Mouse (Mus musculus): ENCODE results near the gene Gm17581. TPM values are rescaled to one million over a fixed set of nuclear protein-coding genes. Genes with fewer than 3 reads are reported as not detected.
A peak's percentile ranks its signal among the peaks of the same experiment; 100 is the strongest.
"Not testable (repeated sequence)": the region's sequence is repeated elsewhere in the genome, so short reads cannot be mapped to it uniquely, and the experiment has no call there.

Gene Gm17581
- polyA plus RNA-seq (2015; fragmentation: Nextera tagmentation; extraction: Ambion mirVana): not detected in 2 replicates

DNA sequence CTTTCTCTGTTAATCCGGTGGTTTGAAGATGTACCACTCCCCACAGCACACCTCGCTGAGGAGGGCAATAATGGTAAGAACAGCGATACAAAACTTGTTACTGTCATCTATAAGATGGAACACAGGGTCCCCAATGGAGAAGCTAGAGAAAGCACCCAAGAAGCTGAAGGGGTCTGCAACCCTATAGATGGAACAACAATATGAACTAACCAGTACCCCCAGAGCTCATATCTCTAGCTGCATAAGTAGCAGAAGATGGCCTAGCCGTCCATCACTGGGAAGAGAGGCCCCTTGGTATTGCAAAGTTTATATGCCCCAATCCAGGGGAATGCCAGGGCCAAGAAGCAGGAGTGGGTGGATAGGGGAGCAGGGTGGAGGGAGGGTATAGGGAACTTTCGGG is at the start of gene Gm17581:
Gene Gm17581 (minus strand): TSS at position 101 of the 400 bp plus-strand sequence.
- not testable (repeated sequence) for H3K4me3 ChIP-seq (replicated peaks); H3K4me1 ChIP-seq (replicated peaks); H3K27ac ChIP-seq; H3K9ac ChIP-seq; H3K36me3 ChIP-seq; H3K9me3 ChIP-seq; H3K27me3 ChIP-seq (replicated peaks); ATAC-seq; H3K4me2 ChIP-seq (replicated peaks)
- 86% methylated on average over 5 of the region's 5 CpGs for WGBS

DNA sequence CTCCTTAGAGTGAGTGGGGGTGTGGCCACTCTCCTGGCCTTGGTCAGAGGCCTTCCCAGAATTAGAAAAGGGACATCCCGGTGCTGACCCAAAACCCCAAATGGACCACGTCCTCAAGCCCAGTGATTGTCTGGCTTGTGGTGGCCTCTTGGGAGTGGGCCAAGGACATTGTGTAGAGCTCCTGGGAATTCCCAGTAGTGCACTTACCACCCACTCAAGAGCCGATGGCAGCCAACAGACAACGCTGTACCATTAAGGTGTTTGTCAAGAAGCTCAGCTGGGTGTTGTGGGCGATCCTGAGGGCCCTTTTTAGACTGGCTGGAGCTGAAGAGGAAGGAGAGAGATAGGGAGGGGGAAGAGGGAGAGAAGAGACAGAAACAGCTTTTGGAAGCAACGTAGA is 48.9 kb upstream of the Gm17581 start:
- Histone ChIP-seq H3K36me3 (no peaks in the 10 kb centered on the region), H3K27ac (no peak overlapping the region), H3K27me3 (replicated peaks) (no peaks in the 10 kb centered on the region; the same call in 1 of the 2 replicates), H3K4me1 (replicated peaks) (no peaks in the 10 kb centered on the region), H3K4me2 (replicated peaks) (no peak overlapping the region), H3K9me3 (no peaks in the 10 kb centered on the region), H3K4me3 (replicated peaks) (no peak overlapping the region), H3K9ac (no peak overlapping the region)
- ATAC-seq: no peak
- WGBS: 77% methylated on average over 6 of the region's 6 CpGs

DNA sequence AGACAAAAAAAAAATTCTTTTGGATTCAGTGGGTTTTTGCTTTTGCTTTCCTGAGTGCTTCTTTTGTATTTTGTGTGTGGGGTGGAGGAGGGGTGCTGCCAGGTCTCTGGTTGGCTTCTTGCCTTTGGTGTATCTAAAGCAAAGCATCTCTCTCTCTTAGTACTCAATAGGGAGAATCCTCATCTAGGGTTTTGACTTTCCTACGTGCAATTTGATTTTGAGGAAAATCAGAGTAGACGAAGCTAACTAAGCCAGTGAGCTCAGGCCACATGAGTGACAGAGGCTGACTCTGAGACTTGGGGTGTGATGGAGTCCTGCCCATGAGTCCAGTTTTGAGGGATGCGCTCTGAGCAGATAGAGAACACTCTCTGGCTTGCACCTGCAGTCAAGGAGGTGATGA is 43.8 kb upstream of the Gm17581 start:
- Histone ChIP-seq H3K4me3 (replicated peaks) (no peak overlapping the region), H3K9ac (no peak overlapping the region), H3K27me3 (replicated peaks) (peaks cover 23% of the 10 kb centered on the region), H3K27ac (no peak overlapping the region), H3K4me1 (replicated peaks) (peaks cover 5% of the 10 kb centered on the region), H3K36me3 (no peaks in the 10 kb centered on the region), H3K9me3 (no peaks in the 10 kb centered on the region), H3K4me2 (replicated peaks) (no peak overlapping the region)
- 79% methylated on average over 3 of the region's 3 CpGs for WGBS
- no peak for ATAC-seq

DNA sequence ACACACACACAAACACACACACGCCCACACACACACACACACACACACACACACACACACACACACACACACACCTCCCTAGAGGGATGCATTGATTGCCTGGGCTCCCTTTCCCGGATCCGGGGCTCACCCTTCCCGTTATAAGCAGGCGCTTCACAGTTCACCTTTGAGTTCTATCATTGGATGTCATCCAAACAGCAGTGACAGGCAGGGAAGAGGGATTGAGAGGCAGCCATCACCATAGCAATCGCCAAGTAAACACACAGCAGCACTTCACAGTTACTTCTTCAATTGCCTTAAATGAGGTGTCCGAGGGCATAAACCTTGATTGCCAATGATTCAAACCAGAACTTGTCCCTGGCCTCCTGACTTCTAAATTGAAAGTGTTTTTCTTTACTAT is 43.4 kb upstream of the Gm17581 start:
- Histone ChIP-seq H3K9me3 (no peaks in the 10 kb centered on the region), H3K27me3 (replicated peaks) (peaks cover 27% of the 10 kb centered on the region), H3K4me3 (replicated peaks) (no peak overlapping the region), H3K4me1 (replicated peaks) (peaks cover 5% of the 10 kb centered on the region), H3K4me2 (replicated peaks) (no peak overlapping the region), H3K9ac (no peak overlapping the region), H3K36me3 (no peaks in the 10 kb centered on the region), H3K27ac (no peak overlapping the region)
- ATAC-seq: no peak
- WGBS: 39% methylated on average over 7 of the region's 7 CpGs

DNA sequence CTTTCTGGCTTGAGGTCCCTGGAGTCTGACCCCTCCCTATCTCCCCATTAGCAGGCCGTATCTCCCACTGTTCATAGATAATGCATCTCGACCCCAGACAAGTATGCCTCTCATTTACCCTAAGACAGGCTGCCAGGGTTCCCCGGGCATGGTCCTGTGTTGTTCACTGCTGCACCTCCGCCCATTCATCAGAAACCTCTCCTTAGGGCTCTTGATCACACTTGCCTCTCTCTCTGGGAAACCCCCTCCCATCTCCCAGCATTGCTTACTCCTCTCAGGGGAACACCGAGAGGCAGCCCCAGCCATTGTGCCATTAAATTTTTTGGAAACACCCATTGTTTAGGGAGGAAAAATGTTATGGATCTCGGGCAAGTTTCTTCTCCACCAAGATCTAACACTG is 42.3 kb upstream of the Gm17581 start:
- Histone ChIP-seq H3K9ac (no peak overlapping the region), H3K9me3 (no peaks in the 10 kb centered on the region), H3K4me3 (replicated peaks) (no peak overlapping the region), H3K4me1 (replicated peaks) (peaks cover 5% of the 10 kb centered on the region), H3K27ac (no peak overlapping the region), H3K4me2 (replicated peaks) (no peak overlapping the region), H3K36me3 (no peaks in the 10 kb centered on the region), H3K27me3 (replicated peaks) (peaks cover 27% of the 10 kb centered on the region)
- 72% methylated on average over 6 of the region's 6 CpGs for WGBS
- no peak for ATAC-seq

DNA sequence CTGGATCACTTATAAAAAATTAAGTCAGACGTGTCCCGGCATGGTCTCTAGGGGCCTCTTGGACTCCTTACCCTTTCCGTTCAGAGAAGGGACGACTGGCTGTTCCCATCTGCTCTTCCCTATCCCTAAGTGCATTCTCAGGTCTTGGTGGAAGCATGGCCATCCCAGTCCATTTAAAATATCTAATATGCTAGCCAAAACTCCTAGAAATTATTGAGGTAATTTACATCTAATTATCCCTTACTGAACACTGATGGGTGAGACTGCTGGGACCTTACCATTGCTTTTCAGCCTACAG is 42.0 kb upstream of the Gm17581 start:
- Histone ChIP-seq H3K9ac (no peak overlapping the region), H3K36me3 (no peaks in the 10 kb centered on the region), H3K4me1 (replicated peaks) (peaks cover 5% of the 10 kb centered on the region), H3K27me3 (replicated peaks) (peaks cover 27% of the 10 kb centered on the region), H3K27ac (no peak overlapping the region), H3K4me2 (replicated peaks) (no peak overlapping the region), H3K4me3 (replicated peaks) (no peak overlapping the region), H3K9me3 (no peaks in the 10 kb centered on the region)
- ATAC-seq: no peak
- whole genome bisulfite sequencing: 75% methylated on average over 4 of the region's 4 CpGs

DNA sequence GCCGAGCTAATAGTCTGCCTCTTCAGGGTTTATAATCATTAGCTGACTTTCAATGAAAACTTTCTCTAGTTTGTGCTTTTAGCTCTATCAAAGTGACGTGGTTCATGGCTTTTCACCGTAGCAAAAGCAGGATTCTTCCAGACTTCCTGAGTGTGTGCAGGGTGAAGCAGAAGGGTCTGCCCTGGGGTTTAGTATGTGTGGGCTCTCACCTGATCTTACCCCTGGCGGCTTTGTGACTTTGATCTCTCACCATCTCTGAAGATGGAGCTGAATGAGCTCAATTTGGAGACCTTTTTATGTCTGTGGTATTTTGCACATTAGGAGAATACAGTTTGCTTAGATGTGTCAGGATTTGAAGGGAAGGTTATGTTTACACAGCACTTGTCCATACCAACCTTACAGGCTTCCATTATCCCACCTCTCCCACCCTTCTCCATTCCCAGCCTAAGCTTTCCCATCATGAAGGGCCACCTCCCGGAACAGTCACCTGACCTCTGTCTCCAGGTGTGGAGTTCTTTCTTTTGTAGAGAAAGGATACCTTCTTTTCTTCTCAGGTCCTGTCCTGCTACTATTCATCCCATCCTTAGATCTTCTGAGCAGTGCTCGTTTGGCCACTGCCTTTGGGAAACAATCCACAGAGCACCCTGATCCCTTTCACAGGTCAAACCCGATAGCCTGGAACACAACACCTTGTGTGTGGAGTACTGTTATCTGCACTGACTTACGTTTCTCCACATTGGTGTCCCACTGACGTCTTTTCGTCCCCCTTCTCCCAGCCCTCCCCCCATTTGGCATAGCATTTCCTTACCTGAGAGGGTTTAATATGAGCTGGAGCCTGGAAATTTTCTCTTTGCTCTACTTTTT is 41.4 kb upstream of the Gm17581 start:
- no peak overlapping the region for H3K4me3 ChIP-seq (replicated peaks)
- H3K4me1 ChIP-seq (replicated peaks): peaks cover 5% of the 10 kb centered on the region
- no peak overlapping the region for H3K4me2 ChIP-seq (replicated peaks)
- no peak for ATAC-seq
- H3K9me3 ChIP-seq: no peaks in the 10 kb centered on the region
- no peak overlapping the region for H3K9ac ChIP-seq
- no peaks in the 10 kb centered on the region for H3K36me3 ChIP-seq
- no peak overlapping the region for H3K27ac ChIP-seq
- H3K27me3 ChIP-seq (replicated peaks): peaks cover 27% of the 10 kb centered on the region
- WGBS: 61% methylated on average over 10 of the region's 10 CpGs

DNA sequence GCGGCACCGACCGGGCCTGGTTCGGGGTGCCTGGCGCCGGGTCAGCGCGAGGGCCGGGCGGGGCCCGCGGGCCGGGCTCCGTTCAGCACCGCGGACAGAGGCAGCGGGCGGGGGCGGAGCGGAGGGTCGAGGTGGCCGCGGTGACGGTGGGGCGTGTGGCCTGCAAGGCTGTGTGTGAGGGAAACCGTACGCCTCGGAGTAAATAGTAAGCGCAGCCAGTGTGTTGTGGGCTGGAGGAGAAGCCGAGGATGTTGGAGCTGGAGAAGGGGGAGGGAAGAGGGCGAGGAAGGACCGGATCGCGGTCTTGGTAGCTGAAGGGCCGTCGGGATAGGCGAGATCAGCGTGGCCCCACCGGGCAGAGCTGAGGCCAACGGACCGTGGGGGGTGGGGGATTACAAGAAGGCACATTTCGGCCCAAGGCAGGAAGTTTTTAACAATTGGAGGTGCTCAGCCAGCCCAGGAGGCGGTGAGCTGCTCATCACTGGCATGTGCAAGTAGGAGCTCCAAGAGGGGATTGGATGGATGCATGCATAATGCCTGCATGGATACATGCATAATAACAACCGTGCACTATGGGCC is 40.1 kb upstream of the Gm17581 start:
- Histone ChIP-seq H3K27ac (no peak overlapping the region), H3K9me3 (no peaks in the 10 kb centered on the region), H3K4me1 (replicated peaks) (peaks cover 5% of the 10 kb centered on the region), H3K27me3 (replicated peaks) (peaks cover 27% of the 10 kb centered on the region), H3K4me2 (replicated peaks) (peak overlapping the region; percentile 97), H3K9ac (0 out of 2 replicates have a peak overlapping the region, but pooled peaks have one; percentile 5), H3K36me3 (no peaks in the 10 kb centered on the region), H3K4me3 (replicated peaks) (peak overlapping the region; percentile 55)
- peak; percentile 89 for ATAC-seq
- 1% methylated on average over 41 of the region's 44 CpGs for WGBS

DNA sequence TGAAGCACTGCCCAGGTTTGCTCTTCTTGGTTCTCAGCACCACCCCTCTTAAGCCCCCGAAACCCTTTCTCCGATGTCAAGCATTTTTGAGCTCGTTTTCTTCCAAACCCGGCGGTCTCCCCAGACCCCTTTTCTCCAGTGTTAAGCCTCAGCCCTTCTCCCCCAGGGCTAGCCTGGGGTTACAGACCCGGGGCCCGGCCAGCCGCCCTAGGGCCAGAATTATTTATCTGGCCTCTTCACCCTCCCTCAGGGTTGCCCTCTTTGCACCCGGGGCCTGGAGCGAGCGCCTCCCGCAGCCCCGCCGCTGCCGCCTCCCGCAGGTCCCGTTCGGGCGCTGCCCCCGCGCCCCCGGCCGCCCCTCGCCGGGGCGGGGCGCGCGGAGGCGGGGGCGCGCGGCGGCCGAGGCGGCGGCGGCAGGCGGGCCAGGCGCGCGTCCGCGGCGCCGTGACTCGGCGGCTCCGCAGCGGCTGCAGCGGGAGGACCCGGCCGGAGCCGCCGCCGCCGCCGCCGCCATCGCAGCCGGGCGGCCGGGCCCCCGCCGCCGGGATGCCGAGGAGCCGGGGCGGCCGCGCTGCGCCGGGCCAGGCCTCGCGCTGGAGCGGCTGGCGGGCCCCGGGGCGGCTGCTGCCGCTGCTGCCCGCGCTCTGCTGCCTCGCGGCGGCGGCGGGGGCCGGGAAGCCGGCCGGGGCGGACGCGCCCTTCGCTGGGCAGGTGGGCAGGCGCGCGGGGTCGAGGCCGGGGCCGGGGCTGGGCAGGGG is 39.4 kb upstream of the Gm17581 start, which contains the start of gene Mmp24:
Gene Mmp24 (plus strand): TSS at position 416 of the 758 bp plus-strand sequence.
- H3K9ac ChIP-seq: 0 out of 2 replicates have a peak within 1 kb of the TSS, but pooled peaks have one; percentile 5
- peak within 1 kb of the TSS; percentile 55 for H3K4me3 ChIP-seq (replicated peaks)
- peak within 1 kb of the TSS; percentile 97 for H3K4me2 ChIP-seq (replicated peaks)
- H3K36me3 ChIP-seq: no peaks in the 10 kb centered on the region
- H3K27me3 ChIP-seq (replicated peaks): peaks cover 27% of the 10 kb centered on the region
- 3% methylated on average over 63 of the region's 100 CpGs for WGBS
- peaks cover 5% of the 10 kb centered on the region for H3K4me1 ChIP-seq (replicated peaks)
- no peaks in the 10 kb centered on the region for H3K9me3 ChIP-seq
- H3K27ac ChIP-seq: no peak within 1 kb of the TSS
- peak; percentile 71 for ATAC-seq

DNA sequence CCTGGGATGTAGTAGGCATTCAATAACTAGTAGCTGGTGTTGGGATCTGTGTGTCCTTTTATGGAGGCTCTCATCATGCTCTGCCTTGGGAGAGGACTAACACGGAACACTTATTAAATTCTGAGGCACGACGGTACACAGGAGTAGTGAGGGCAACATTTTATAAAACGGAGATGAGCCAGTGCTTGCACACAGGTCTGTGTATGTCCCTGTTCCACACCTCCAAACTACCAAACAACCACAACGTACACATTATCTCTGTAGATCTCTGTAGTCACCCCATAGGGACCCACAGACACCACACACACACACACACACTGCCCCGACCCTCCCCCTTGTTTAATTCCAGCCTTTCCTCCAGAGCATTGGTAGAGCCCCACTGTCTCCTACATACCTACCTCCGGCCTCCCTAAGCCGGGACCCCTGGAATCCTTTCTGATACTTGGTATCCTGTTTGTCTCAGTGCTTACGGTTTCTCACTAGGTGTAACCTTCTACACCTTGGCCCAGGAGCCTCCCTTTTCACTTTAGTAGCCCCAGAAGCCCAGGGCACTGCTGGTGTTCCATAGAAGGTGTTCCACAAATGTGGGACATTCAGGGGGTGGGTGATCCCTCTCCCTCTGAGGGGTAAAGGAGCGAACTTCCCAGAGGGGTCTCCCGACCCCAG is 38.7 kb upstream of the Gm17581 start:
- H3K9ac ChIP-seq: no peak overlapping the region
- H3K27me3 ChIP-seq (replicated peaks): peaks cover 27% of the 10 kb centered on the region
- peak overlapping the region; percentile 55 for H3K4me3 ChIP-seq (replicated peaks)
- H3K9me3 ChIP-seq: no peaks in the 10 kb centered on the region
- 49% methylated on average over 11 of the region's 11 CpGs for WGBS
- H3K36me3 ChIP-seq: no peaks in the 10 kb centered on the region
- no peak overlapping the region for H3K27ac ChIP-seq
- ATAC-seq: no peak
- H3K4me2 ChIP-seq (replicated peaks): peak overlapping the region; percentile 97
- peaks cover 5% of the 10 kb centered on the region for H3K4me1 ChIP-seq (replicated peaks)

DNA sequence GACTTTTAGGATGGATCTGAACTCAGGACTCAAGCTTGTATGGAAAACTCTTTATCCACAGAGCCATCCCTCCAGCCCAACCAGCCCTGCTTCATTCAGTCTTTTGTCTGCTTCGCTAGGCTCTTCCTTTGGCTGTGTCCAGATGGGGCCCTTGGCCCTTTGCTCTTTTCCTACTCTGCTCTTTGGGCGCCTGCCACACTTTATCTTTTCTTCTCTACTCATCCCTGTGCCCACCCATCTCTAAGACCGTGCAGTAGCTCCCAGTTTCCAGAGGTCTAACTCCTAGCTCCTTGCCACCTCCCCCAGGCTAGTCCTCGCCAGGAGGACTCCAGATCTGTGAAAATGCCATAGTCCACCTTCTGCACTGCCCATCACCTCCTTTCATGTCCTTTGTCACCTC is 38.0 kb upstream of the Gm17581 start:
- Histone ChIP-seq H3K4me3 (replicated peaks) (no peak overlapping the region), H3K4me1 (replicated peaks) (peaks cover 5% of the 10 kb centered on the region), H3K9me3 (no peaks in the 10 kb centered on the region), H3K27ac (no peak overlapping the region), H3K36me3 (no peaks in the 10 kb centered on the region), H3K4me2 (replicated peaks) (no peak overlapping the region), H3K9ac (no peak overlapping the region), H3K27me3 (replicated peaks) (peaks cover 27% of the 10 kb centered on the region)
- no peak for ATAC-seq
- whole genome bisulfite sequencing: 65% methylated on average over 4 of the region's 4 CpGs
